Mouse (Mus musculus) C2C12 (cell line): ENCODE results near the gene Slc12a5.
A peak's percentile ranks its signal among the peaks of the same experiment; 100 is the strongest.

Source experiments
- CTCF ChIP-seq: IDR thresholded peaks from one replicate; pipeline ENCODE4 v1.5.1; 2011; ENCODE audit not compliant: control insufficient read depth, insufficient read depth, insufficient read length
- MAX ChIP-seq: IDR thresholded peaks from one replicate; pipeline ENCODE4 v1.6.1; 2011; ENCODE audit warnings: mild to moderate bottlenecking, control low read depth
- USF1 ChIP-seq: IDR thresholded peaks from one replicate; pipeline ENCODE4 v1.6.1; 2011; ENCODE audit warnings: low read depth, mild to moderate bottlenecking, control low read depth, moderate library complexity

DNA sequence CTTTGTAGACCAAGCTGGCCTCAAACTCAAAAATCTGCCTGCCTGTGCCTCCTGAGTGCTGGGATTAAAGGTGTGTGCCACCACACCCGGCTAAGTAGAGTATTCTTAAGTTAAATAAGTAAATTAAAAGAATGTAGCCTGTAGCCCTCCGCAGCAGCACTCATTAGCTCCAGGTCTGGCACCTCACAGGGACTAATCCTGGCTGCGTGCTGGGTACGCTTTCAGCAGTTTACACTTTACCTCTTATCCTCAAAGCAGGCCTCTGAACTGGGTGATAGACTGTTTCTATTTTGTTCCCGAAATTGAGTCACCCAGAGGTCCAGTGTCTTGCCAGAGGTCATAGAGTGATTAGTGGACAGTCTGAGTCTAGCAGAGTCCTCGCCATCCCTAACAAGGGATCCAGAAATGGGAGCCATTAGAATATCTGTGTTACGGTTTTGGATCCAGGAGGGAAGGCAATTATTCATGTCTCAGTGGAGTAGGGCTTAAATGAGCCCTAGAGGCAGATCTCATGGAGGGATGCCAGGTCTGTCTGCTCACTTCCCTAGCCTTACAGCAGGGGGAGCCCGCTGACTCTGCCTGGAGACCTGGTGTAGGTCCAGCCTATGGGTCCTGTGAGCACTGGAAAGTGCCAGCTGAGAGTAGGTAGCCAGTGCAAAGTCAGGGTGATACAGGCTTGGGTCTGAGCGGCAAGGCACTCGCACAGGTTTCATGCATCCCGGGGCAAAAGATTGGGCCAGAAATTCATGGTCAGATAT, 36.3 kb upstream of the Slc12a5 start:
- TF ChIP-seq CTCF, result peak; percentile 72
- TF ChIP-seq USF1, result no peak
- TF ChIP-seq MAX, result no peak
